Mouse (Mus musculus): Measurements from ENCODE around the gene Mbd3. TPM values are rescaled to one million over a fixed set of nuclear protein-coding genes. Genes with fewer than 3 reads are reported as not detected.

Mbd3 gene
- polyA plus RNA-seq, 1 experiment from 2014 or later = 90.6 TPM

DNA sequence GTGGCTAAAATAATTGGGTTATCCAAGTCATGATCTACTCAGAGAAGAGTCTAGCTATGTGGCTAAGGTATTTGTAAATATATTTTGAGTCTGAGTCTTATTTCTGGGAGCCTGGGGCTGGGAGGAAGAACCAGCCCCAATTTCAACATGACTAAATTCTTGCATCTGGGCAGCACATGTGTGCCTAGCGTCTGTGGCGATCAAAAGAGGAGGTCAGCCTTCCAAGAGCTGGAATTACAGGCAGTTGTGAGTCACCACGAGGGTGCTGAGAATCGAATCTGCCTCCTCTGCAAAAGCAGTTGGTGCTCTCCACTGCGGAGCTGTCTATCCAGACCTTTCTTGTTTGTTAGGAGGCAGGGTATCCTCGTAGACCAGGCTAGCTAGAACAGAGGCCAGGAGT, 33.6 kb downstream of the Mbd3 start:
- no peak for ATAC-seq
- no peaks in the 10 kb centered on the region for H3K9me3 ChIP-seq (ENCODE audit: low read length)
- H3K27me3 ChIP-seq (replicated peaks; ENCODE audit: insufficient read depth, low read length) = no peaks in the 10 kb centered on the region
- no peak overlapping the region for H3K4me2 ChIP-seq (replicated peaks; ENCODE audit: low read depth, low read length)
- no peaks in the 10 kb centered on the region for H3K4me1 ChIP-seq (ENCODE audit: insufficient read depth, low read depth, low read length)
- TF ChIP-seq CTCF (IDR thresholded peaks at IDR 0.05) (no peak), EP300 (IDR thresholded peaks at IDR 0.05) (no peak)
- no peak overlapping the region for H3K9ac ChIP-seq (replicated peaks; ENCODE audit: low read depth)
- no peak for DNase-seq (ENCODE audit: low spot score)
- no peaks in the 10 kb centered on the region for H3K36me3 ChIP-seq (ENCODE audit: insufficient read depth, low read length)
- no peak overlapping the region for H3K27ac ChIP-seq (ENCODE audit: low read length)
- H3K4me3 ChIP-seq (ENCODE audit: low read depth, low read length) = no peak overlapping the region
- WGBS = 63% methylated on average over 6 of the region's 6 CpGs

DNA sequence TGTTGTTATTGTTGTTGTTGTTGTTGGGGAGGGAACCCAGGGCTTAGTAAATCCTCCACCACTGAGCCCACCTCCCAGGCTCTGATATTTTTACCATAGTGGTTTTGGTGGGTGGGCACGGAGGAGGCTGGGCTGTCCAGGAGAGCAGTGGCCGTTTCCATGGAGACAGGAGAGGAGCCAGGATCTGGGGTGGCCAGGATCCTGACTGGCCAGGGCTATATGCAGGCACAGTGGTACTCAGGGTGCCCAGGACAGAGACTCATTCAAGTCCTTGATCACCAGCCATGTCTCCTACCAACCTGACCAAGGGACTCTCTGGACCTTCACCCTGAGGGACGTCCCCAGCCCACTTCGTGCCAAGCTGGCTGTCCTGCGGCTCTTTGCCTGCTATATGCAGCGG, 35.6 kb downstream of the Mbd3 start:
- 43% methylated on average over 6 of the region's 6 CpGs for WGBS
- 0 out of 2 replicates have a peak, but pooled peaks cover under 1% of the 10 kb centered on the region for H3K27me3 ChIP-seq (replicated peaks; ENCODE audit: insufficient read depth, low read length)
- ATAC-seq = no peak

DNA sequence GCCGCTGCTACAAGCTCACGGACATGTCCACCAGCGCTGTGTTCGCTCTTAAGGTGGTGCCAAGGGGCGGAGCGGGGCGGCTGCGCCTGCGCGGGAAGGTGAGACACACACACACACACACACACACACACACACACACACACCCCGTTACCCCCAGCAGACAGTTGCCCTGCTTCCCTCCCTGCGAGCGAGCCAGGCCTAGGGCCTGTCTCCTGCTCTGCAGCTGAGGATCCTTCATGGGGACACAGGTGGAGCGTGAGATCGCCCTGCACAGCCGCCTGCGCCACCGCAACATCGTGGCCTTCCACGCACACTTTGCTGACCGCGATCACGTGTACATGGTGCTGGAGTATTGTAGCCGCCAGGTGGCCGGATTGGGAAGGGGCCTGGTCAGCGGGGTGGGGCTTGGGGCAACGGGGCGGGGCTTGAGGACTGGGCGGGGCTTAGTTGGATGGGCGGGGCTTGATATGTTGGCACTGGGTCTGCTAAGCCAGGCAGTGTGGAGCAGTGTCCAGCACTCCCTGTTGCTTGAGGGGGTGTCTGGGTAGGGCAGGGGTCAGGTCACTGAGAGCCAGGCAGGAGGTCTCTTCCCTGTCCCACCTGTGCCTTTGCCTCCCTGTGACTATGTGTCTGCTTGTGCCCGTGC, 41.2 kb downstream of the Mbd3 start:
- peak; percentile 52 for DNase-seq (ENCODE audit: low spot score)
- TF ChIP-seq CTCF (IDR thresholded peaks at IDR 0.05) (peak; percentile 41; the same call in 1 of the 2 replicates), EP300 (IDR thresholded peaks at IDR 0.05) (no peak)
- 7% methylated on average over 29 of the region's 31 CpGs for WGBS
- Histone ChIP-seq H3K9me3 (ENCODE audit: low read length) (no peaks in the 10 kb centered on the region), H3K4me2 (replicated peaks; ENCODE audit: low read depth, low read length) (peak overlapping the region; percentile 39), H3K4me3 (ENCODE audit: low read depth, low read length) (no peak overlapping the region), H3K27me3 (replicated peaks; ENCODE audit: insufficient read depth, low read length) (peaks cover 41% of the 10 kb centered on the region), H3K9ac (replicated peaks; ENCODE audit: low read depth) (no peak overlapping the region), H3K36me3 (ENCODE audit: insufficient read depth, low read length) (no peaks in the 10 kb centered on the region), H3K27ac (ENCODE audit: low read length) (no peak overlapping the region), H3K4me1 (ENCODE audit: insufficient read depth, low read depth, low read length) (no peaks in the 10 kb centered on the region)
- peak; percentile 75 for ATAC-seq

More for the DNA sequence above, 35.6 kb downstream of the Mbd3 start:
- Histone ChIP-seq H3K27ac (ENCODE audit: low read length) (no peak overlapping the region), H3K4me1 (ENCODE audit: insufficient read depth, low read depth, low read length) (no peaks in the 10 kb centered on the region), H3K36me3 (ENCODE audit: insufficient read depth, low read length) (no peaks in the 10 kb centered on the region), H3K4me3 (ENCODE audit: low read depth, low read length) (no peak overlapping the region), H3K9me3 (ENCODE audit: low read length) (no peaks in the 10 kb centered on the region), H3K9ac (replicated peaks; ENCODE audit: low read depth) (no peak overlapping the region), H3K4me2 (replicated peaks; ENCODE audit: low read depth, low read length) (no peak overlapping the region)
- DNase-seq (ENCODE audit: low spot score) = no peak
- TF ChIP-seq CTCF (IDR thresholded peaks at IDR 0.05) (no peak), EP300 (IDR thresholded peaks at IDR 0.05) (no peak)

DNA sequence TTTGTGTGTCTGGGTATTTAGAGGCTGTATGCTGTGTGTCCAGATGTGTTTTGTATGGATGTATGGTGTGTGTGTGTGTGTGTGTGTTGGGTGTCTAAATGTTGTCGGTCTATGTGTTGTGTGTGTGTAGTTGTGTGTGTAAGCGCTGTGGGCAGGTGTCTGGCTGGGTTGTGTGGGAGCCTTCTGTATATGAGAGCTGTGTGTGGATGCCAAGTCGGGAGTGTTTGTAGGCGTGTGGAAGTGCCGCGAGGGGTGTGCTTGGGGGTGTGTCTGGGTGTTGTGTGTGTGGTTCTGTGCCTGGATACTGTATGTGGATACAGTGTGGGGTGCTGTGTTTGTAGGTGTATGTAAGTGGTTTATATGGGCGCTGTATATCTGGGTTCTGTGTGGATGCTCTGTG, 42.0 kb downstream of the Mbd3 start:
- no peak overlapping the region for H3K27ac ChIP-seq (ENCODE audit: low read length)
- no peak overlapping the region for H3K4me3 ChIP-seq (ENCODE audit: low read depth, low read length)
- H3K4me1 ChIP-seq (ENCODE audit: insufficient read depth, low read depth, low read length) = no peaks in the 10 kb centered on the region
- H3K9ac ChIP-seq (replicated peaks; ENCODE audit: low read depth) = no peak overlapping the region
- H3K27me3 ChIP-seq (replicated peaks; ENCODE audit: insufficient read depth, low read length) = peaks cover 41% of the 10 kb centered on the region
- DNase-seq (ENCODE audit: low spot score) (no peak), ATAC-seq (no peak)
- 28% methylated on average over 7 of the region's 7 CpGs for WGBS
- H3K9me3 ChIP-seq (ENCODE audit: low read length) = no peaks in the 10 kb centered on the region
- H3K4me2 ChIP-seq (replicated peaks; ENCODE audit: low read depth, low read length) = peak overlapping the region; percentile 39
- TF ChIP-seq EP300 (IDR thresholded peaks at IDR 0.05) (no peak), CTCF (IDR thresholded peaks at IDR 0.05) (no peak)
- no peaks in the 10 kb centered on the region for H3K36me3 ChIP-seq (ENCODE audit: insufficient read depth, low read length)

DNA sequence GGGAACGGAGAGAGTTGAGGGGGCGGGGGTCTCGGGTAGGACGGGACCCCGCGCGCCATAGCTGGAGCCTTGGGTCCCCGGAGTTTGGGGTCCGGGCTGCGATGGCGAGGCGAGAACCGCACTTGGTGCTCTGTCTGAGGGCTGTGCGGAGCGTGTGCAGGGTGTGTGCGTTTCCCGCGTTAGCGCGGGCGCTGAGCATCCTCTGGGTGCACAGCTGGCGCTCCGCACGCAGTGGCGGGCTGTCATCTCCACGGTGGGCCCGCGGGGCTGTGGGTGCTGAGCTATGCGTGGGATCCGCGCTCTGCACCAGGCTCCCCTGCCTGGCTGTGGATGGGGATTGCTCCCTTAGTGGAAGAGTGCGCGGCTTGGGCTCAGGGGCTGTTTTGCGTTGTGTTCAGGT, 42.6 kb downstream of the Mbd3 start:
- DNase-seq (ENCODE audit: low spot score) = no peak
- 3% methylated on average over 33 of the region's 34 CpGs for WGBS

GRCm38 (mm10) chr10:80356001-80356682, 43.2 kb downstream of the Mbd3 start, which contains the start of gene Plk5:
Gene Plk5 (plus strand): TSS chr10:80356459.
- no peak within 1 kb of the TSS; the same call in 1 of the 2 replicates for H3K4me3 ChIP-seq (ENCODE audit: low read depth, low read length)
- peaks cover 41% of the 10 kb centered on the region for H3K27me3 ChIP-seq (replicated peaks; ENCODE audit: insufficient read depth, low read length)
- 3% methylated on average over 45 of the region's 53 CpGs for WGBS

More for the DNA sequence above, 42.6 kb downstream of the Mbd3 start:
- no peak for TF ChIP-seq CTCF (IDR thresholded peaks at IDR 0.05)
- TF ChIP-seq EP300 (IDR thresholded peaks at IDR 0.05) = no peak
- Histone ChIP-seq H3K36me3 (ENCODE audit: insufficient read depth, low read length) (no peaks in the 10 kb centered on the region), H3K27me3 (replicated peaks; ENCODE audit: insufficient read depth, low read length) (peaks cover 41% of the 10 kb centered on the region), H3K9me3 (ENCODE audit: low read length) (no peaks in the 10 kb centered on the region), H3K9ac (replicated peaks; ENCODE audit: low read depth) (no peak overlapping the region), H3K4me3 (ENCODE audit: low read depth, low read length) (no peak overlapping the region; the same call in 1 of the 2 replicates), H3K4me1 (ENCODE audit: insufficient read depth, low read depth, low read length) (no peaks in the 10 kb centered on the region), H3K27ac (ENCODE audit: low read length) (no peak overlapping the region), H3K4me2 (replicated peaks; ENCODE audit: low read depth, low read length) (peak overlapping the region; percentile 19)
- no peak for ATAC-seq

More at GRCm38 (mm10) chr10:80356001-80356682, 43.2 kb downstream of the Mbd3 start, which contains the start of gene Plk5:
- no peaks in the 10 kb centered on the region for H3K4me1 ChIP-seq (ENCODE audit: insufficient read depth, low read depth, low read length)
- H3K9ac ChIP-seq (replicated peaks; ENCODE audit: low read depth) = no peak within 1 kb of the TSS
- no peak for ATAC-seq
- H3K27ac ChIP-seq (ENCODE audit: low read length) = no peak within 1 kb of the TSS
- H3K9me3 ChIP-seq (ENCODE audit: low read length) = no peaks in the 10 kb centered on the region
- no peak for DNase-seq (ENCODE audit: low spot score)
- H3K36me3 ChIP-seq (ENCODE audit: insufficient read depth, low read length) = no peaks in the 10 kb centered on the region
- TF ChIP-seq CTCF (IDR thresholded peaks at IDR 0.05) (no peak), EP300 (IDR thresholded peaks at IDR 0.05) (no peak)
- peak within 1 kb of the TSS; percentile 19 for H3K4me2 ChIP-seq (replicated peaks; ENCODE audit: low read depth, low read length)
